Mouse (Mus musculus): ENCODE results near the gene Plekha3.

DNA sequence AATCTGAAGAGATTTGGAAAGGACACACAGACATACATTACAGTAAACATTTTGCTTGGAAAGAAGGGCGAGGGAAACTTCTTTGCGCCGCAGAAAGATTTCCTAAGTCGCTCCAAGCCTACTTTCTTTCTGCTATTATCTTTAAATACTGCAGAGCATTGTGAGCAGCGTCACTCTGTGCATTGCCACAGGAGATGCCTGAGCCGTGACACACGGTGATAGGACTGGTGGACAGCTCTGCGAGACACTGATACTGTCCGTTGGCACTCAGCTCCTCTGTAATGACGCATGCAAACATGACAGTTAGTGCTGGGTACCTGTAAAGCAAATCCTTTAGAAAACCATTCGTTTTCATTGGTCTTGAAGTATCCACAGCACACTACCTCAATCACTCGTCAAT, 44.8 kb upstream of the Plekha3 start:
- TF ChIP-seq CTCF (IDR thresholded peaks at IDR 0.05; ENCODE audit: low read depth, low read length) (no peak), TAL1 (conservative IDR thresholded peaks at IDR 0.05; ENCODE audit: low read depth, low read length) (no peak), POLR2AphosphoS5 (IDR thresholded peaks at IDR 0.05; ENCODE audit: insufficient replicate concordance, low read depth, low read length) (no peak), GATA1 (IDR thresholded peaks at IDR 0.05; ENCODE audit: borderline replicate concordance, low read length) (no peak), GATA2 (IDR thresholded peaks at IDR 0.05; ENCODE audit: borderline replicate concordance, low read depth, low read length) (no peak)
